Mouse (Mus musculus) liver (tissue): ENCODE data around the gene Nf2.

Experiments used
- DNase-seq: peaks from one replicate; pipeline ENCODE4 v3.0.0-alpha.2; 2020; ENCODE audit warnings: mixed read lengths

Nf2 gene

DNA sequence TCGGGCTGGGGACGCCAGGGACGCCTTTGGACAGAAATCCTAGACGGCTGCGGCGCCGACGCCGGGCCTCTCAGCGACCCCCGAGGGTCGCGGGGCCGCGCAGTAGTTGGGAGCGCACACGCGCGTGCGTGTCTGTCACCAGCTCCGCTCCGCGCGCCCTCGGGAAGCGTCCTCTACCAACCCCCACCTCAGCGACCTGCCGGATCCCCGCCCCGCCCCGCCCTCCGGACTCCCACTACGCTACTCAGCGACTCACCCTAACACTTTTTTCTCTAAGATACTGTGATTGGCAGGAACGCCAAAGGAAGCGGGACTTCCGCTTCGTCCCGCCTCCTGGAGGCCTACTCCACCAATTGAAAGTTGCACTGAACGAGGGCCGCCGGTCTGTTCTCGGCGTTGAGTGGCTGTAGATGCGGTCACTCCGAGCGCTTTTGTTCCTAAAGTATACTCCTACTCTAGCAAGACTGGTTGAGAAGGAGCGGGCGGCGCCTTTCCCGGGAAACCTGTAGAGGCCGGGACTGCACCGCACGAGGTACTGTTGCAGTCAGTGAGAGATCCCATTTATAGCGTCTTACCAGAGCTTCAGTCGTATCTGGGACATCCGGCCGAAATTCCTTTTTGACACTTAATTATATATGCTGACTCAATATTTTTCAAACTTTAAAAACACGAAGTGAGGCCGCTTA lies at the start of gene Nf2:
TSS of gene Nf2 (minus strand) at position 279 of the 686 bp plus-strand sequence.
- peak; percentile 97 for DNase-seq

DNA sequence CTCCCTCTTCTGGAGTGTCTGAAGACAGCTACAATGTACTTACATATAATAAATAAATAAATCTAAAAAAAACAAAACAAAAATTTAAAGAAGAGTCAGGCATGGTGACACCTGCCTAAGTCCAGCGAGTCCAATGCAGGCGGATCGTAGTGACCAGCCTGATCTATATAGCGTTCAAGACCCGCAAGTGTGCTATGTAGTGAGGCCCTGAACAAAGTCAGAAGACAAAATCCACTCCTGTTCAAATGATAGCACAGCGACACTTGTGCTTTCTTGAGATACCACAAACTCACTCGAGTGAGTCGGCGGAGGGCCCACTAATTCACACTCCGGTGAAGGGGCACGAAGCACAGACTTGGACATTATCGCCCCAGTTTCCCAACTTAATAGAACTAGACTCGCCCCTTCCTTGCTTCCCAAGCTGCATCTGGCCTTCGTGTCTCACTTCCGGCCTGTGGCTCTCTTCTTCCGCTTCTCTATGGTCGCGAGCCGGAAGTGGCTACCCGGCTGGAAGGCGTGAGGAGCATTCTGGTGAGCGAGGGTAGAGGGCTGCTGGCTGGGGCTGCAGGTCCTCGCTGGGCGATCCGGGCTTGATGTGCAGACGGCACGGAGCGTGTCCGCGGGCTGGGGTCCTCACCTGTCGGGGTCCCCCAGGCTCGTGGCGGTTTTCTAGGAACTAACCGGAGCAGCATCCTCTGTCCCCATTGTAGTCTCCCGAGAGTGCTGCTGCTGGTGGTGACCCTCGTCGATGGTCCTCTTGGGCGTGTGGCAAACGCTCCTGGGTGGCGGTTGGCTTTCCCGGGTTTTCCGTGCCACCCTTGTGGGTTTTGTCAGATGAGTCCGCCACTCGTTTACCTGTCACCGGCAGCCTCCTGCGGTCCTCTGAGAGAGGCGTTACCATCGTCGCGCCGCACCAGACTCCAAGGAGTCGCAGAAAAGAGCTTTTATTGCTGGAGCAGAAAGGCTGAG lies 45.8 kb upstream of the Nf2 start, which contains the start of gene Thoc5:
TSS of gene Thoc5 (plus strand) at position 473 of the 969 bp plus-strand sequence.
- DNase-seq: peak; percentile 83

DNA sequence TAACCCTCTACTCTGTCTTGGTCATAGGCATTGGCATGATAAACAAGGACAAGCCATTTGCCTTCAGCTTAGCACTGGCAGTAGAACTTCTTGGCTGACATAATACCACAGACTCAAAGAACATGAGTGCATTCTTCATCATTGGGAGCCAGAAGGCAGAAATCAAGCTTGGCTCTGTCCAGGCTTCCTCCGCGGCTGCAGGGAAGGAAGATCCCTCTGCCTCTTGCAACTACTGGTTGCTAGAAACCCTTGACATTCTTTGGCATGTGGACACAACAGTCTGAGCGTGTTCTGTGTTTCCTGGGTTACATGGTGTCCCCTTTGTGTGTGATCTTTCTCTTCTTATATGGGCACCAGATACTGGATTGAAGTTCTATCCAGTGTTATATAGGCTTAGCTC lies 37.7 kb upstream of the Nf2 start:
- no peak for DNase-seq

DNA sequence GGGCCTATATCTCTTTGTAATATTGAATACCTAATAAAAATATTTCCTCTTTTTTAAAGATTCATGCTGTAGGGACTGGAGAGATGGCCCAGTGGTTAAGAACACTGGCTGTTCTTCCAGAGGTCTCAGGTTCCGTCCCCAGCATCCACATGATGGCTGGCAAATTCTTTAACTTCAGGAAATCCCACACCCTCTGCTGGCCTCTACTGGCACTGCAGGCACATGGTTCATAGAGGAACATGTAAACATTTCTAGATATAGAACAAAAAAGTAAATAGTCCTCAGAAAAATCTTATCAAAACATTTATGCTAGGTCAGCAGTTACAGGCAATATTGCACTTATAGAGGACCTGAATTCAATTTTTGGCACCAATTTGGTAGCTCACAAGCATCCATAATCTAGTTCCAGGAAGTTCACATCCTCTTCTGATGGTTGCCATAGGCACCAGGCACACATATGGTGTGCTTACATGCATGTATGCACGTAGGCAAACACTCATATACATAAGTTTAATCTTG lies 36.1 kb upstream of the Nf2 start:
- DNase-seq: peak; percentile 56

- peak; percentile 73 for DNase-seq
Observed at GRCm38 (mm10) chr11:4882892-4883627, 33.7 kb upstream of the Nf2 start.

DNA sequence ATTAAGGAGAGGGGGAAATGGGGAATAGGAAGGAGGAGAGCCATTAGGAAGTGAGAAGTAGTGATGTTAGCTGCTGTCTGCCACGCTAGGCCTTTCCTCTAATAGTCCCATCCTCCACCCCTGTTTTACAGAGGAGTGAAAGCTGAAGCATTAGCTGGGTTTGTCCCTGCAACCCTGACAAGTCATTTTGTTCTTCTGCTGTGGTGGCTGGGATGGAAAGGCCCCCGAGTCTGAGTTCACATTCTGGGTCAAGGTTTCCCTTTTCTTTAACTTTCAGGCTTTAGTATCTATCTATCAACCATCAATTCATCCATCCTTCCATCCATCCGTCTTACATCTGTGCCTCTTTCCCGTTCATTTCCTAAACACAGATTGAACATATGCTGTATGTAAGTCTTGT lies 31.8 kb upstream of the Nf2 start:
- no peak for DNase-seq

GRCm38 (mm10) chr11:4874551-4874950 lies 25.2 kb upstream of the Nf2 start:
- DNase-seq: peak; percentile 61

DNA sequence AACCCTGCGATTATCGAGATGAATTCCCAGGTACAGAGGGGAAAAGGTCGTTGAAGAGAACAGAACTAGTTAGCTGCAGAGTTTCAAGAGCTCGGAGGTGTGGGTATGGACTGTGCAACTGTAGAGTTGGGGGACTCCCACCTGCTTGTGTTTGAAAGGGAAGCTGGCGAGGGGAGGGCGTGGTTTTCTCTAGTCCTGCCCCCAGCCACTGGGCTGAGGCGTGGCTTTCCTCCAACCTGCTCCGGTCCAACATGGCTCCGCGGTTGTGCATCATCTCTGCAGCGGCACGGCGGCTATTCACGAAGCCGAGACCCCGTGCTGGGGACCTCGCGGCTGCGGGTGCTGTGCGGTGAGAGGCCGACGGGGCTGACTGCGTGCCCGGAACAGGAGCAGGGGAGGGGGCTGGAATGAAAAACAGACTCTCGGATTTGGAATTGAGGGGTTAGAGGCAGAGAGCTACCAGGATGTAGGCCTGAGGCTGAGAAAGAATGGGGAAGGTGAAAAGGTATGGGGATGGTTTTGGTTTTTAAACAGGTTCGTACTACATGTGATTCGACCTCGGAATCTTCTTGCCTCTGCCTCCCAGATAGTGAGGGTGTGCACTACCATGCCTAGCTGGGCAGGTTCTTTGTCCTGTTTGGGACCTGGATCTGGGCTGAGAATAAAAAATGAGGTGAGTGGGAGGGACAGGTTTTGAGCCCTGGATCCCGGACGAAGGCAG lies 24.6 kb upstream of the Nf2 start, which contains the start of gene Nipsnap1:
TSS of gene Nipsnap1 (plus strand) at position 197 of the 721 bp plus-strand sequence.
- peak; percentile 86 for DNase-seq

GRCm38 (mm10) chr11:4865645-4866251 lies 16.4 kb upstream of the Nf2 start:
- DNase-seq: peak; percentile 70

- DNase-seq: no peak
Observed at GRCm38 (mm10) chr11:4862730-4863129, 13.4 kb upstream of the Nf2 start.

DNA sequence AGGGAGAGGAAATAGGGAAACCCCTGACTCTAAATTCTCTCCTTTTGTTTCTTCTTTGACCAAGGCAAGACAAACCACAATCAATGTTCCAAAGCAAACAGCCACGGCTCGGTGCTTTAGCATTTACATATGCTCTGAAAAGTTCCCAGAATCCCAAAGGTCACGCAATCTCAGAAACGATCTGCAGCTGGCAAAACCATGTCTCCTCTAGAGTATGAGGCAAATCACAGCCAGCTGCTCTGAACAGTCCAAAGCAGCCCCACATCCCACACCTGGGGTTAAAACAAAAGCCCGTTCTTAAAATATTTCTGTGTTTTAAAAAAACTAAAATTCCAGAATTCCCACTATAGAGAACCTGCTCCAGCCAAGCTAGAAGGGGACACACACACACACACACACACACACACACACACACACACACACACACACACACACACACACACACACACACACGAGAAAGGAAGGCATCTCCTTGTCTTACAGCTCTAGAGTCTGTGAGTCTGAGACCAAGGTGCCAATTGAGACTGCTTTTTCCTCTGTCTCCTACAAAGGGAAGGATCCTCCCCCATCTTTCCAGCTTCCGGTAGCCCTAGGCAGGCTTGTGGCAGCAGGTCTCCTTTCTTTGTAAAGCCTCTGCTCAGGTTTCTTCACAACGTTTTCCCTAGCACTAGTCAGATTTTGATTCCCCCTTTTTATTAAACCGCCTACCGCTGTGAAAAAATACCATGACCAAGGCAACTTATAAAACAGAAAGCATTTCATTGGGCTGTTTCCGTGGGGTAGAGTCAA lies 12.7 kb upstream of the Nf2 start:
- no peak for DNase-seq

DNA sequence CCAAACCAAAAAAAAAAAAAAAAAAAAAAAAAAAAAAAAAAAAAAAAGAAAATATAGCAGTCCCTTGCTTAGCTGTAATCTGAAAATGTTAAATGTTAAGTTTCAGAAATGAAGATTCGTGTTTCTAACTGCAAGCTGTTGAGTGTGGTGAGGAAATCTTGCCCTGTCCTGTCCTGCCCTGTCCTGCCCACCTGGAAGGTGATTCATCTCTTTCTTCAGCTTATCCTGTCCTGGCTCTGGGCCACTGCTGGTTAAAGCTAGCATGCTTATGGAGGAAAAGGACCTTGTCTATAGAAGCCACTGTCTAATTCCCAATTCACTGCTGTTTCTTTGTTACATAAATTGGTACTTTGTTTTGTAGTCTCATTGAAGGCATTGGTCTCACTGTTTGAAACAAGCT lies 11.7 kb upstream of the Nf2 start:
- no peak for DNase-seq

DNA sequence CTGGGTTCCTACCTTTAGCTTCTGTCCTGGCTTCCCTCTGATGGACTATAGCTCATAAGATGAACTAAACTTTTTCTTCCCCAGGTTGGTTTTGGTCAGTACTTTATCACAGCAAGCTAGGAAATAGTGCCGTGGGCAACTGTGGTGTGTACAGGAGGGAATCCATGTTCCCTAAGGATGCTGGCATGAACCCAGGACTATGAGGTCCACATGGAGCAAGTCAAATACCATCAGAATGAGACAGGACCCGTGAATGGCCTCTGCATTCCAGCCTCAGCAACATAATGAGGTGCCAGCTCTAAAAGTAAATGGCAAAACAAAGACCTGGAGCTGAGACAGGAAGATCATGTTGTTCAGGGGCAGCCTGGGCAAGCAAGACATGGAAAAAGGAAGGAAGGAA lies 9.1 kb upstream of the Nf2 start:
- no peak for DNase-seq

DNA sequence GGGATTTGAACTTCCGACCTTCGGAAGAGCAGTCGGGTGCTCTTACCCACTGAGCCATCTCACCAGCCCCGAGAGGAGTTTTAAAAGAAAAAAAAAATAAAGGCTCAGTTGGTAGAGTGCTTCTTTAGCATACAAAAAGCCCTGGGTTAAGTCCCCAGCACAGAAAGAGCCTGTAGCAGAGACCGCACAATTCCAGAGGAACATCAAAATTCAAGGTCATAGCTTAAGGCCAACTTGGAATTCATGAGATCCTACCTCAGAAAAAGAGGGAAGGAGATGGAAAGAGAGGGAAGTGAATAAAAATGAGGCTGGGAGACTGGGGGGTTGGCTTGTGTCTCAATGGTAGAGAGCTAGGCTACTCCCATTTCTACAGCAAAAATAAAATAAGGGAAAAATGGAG lies 4.8 kb upstream of the Nf2 start:
- no peak for DNase-seq

DNA sequence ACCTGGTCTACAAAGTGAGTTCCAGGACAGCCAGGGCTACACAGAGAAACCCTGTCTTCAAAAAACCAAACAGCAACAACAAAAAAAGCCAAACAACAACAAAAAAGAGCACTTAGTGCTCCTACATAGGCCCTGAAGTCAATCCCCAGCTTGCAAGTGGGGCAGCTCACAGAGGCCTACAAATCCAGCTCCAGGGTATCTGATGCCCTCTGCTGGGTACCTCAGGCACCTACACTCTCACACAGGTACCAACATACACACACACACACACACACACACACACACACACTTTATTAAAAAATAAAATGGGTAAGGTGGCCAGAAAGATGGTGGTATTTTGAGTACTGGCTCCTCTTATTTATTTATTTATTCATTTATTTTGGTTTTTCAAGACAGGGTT lies 3.7 kb upstream of the Nf2 start:
- no peak for DNase-seq

DNA sequence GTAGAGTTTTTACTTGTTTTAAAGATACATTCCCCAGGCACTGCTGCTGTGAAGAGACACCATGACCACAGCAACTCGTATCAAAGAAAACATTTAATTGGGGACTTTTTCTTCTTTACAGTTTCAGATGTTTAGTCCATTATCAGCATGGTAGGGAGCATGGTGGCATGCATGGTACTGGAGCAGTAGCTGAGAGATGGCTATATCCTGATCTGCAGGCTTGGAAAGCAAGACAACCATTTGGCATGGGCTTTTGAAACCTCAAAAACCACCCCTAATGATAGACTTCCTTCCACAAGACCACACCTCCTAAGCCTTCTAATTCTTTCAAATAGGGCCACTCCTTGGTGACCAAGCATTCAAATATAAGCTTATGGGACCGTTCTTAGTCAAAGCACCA lies 1.1 kb upstream of the Nf2 start:
- no peak for DNase-seq

DNA sequence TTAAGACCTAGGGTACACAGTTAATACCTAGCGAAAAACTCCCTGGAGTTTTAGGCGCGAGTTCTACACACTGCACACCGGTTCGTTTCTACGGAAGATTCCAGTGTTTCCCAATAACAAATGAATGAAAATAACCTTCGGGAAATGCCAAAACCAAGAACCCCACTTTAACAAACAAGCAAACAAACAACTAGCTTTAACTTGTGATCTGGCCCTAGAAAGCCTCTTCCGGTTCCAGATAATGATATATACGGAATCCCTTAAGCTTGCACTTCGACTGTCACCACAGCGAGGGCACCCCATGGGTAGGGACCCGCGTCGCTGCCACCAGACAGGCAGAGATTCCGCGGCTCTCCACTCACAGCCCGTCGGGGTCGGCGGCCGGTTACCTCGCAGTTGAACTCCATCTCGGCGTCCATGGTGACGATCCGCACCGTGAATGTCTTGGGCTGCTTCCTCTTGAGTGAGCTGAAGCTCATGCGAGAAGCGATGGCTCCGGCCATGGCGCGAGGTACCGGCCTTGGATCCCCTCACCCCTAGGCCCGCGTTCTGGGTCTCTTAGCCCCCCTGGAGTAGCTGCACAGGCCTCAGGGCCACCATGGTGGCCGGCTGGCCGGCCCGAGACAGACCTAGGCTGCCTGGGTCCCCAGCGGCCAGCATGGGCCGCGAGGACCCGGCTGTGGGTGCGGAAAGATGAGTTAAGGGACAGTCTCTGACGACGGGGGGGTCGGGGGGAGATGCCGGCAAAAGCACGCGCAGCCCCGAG lies 670 bp downstream of the Nf2 start:
- peak; percentile 70 for DNase-seq

GRCm38 (mm10) chr11:4840942-4841526 lies 8.3 kb downstream of the Nf2 start:
- DNase-seq: no peak

- no peak for DNase-seq
Observed at GRCm38 (mm10) chr11:4838235-4838634, 11.1 kb downstream of the Nf2 start.

DNA sequence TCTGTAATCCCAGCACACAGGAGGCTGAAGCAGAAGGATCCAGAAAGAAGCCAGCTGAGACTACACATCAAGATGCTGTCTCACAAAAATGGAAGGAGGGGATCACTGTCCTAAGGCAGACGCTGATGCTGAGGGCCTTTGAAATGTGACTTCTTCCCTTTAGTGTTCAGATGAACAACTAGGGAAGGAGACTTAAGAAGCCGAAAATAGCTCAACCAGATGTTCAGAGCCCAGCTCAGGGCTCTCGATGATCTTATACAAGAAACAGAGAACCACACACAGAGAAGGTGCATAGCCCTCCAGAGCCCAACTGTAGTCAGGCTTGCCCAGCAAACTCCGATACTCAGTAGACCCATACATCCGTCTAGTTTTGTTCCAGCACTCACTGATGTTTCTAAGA lies 12.0 kb downstream of the Nf2 start:
- DNase-seq: no peak
